Mouse (Mus musculus): Measurements from ENCODE around the gene Jag1.

Gene Jag1

GRCm38 (mm10) chr2:137098269-137099035 is 18.0 kb downstream of the Jag1 start:
- DNase-seq, result no peak

GRCm38 (mm10) chr2:137096981-137097460 is 19.4 kb downstream of the Jag1 start:
- no peak for DNase-seq

GRCm38 (mm10) chr2:137094301-137094700 is 22.1 kb downstream of the Jag1 start:
- no peak for DNase-seq

GRCm38 (mm10) chr2:137093298-137093630 is 23.2 kb downstream of the Jag1 start:
- DNase-seq, result no peak

- DNase-seq, result no peak
Measured at GRCm38 (mm10) chr2:137092523-137093297, 23.7 kb downstream of the Jag1 start.

DNA sequence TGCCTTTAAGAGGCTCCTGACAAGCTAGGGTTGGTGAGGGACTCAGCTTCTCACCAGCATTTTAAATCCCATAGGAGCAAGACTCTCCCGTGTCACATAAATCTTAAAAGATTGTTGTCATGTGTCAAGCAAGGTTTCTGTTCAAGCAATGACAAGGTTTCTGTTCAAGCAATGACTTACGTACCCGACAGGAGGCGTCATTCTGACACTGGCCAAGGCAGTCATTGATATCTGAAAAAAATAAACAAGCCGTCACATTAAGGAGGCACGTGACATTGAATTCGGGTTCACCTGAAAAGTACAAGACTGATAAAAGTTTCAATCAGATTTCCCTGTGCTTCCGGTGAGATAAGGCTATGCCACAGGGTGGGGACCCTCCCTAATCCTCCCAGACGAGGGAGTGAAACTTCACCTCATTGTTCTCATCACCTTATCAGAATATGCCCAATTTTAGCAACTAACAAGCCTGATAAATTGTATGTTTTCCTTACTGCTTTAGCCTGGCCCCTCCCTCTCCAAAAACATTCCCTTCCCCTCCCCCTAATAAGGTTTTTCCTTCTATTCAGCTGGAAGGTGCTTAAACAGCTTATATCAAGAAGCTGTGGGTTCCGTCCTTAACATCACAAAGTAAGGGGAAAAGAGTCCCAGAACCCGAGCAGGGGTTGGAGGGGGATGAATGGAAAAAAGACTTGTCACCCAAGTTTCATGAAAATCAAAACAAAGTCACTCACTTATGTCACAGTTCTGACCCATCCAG is 24.5 kb downstream of the Jag1 start:
- DNase-seq, result no peak

GRCm38 (mm10) chr2:137087705-137088104 is 28.7 kb downstream of the Jag1 start:
- DNase-seq, result no peak

DNA sequence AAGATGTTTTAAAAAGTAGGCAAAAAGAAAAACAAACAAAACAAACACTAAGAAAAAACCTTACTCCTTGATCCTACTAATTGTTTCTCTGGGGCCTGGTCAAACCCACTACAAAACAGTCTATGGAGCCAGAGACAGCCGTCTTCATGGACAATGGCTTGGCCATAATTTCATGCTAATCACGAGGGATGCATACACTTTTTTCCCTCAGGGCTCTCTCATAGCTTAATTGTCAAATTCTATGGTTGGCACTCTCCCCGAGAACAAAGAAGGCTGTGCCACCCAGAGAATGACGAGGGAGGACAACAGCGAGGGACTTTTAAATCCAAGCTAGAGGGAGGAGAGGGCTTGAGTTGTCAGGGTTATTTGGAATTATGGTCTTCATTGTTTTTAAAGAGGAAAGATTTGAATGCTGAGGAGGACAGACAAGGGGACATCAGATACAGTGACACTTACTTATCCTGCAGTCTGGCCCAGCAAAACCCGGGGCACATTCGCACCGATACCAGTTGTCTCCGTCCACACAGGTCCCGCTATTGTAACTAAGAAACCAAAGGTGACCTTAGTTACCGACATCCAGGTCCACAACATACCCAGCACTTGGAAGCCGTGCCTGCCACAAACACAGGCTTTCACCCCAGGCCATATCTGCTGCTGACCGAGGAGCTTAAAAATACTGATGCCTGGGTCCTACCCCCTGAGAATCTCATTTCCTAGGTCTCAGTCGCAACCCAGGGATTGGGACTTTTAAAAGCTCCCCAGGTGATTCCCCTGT is 29.6 kb downstream of the Jag1 start:
- DNase-seq, result no peak

DNA sequence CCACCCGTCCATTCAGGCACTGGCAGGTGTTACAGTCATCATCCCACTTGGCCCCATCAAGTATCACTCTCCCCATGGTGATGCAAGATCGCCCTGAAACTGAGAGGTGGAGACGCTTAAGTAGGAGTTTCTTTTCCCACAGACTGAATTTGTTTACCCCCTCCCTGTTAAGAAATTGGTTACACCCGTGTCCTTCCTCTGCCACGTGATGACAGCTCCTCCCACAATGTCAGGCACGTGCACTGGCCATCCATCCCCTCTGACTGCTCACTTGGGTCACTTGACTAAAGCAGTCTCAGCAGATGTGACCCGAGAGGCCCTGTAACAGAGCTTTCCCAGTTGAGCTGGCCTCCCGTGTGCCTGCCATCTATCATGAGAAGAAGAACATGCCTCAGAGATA is 31.2 kb downstream of the Jag1 start:
- DNase-seq, result no peak

DNA sequence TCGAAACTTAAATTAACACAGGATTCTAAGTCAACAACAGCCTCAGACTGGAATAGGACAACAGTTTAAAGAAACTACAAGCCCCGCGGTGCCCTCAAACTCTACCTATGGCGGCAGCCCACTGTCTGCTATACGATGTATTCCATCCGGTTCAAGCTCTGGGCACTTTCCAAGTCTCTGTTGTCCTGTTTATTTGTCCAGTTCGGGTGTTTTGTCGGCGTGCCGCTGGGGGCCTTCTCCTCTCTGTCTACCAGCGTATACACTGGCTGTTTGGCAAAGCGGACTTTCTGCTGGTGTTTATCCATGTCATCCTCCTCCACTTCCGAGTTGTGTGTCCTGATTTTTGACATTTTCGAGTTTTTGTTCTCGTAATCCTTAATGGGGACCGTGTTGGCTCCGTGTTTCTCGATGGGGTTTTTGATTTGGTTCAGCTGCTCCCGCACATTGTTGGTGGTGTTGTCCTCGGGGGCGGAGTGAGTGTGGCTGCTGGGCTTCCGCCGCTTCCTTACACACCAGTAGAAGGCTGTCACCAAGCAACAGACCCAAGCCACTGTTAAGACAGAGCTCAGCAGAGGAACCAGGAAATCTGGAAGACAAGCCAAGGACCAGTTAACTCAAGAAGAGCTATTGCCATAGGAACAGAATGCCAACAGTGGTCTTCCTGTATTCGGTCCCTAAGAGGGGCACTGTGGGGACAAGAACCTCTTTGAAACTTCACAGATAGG is 33.4 kb downstream of the Jag1 start:
- DNase-seq, result no peak

DNA sequence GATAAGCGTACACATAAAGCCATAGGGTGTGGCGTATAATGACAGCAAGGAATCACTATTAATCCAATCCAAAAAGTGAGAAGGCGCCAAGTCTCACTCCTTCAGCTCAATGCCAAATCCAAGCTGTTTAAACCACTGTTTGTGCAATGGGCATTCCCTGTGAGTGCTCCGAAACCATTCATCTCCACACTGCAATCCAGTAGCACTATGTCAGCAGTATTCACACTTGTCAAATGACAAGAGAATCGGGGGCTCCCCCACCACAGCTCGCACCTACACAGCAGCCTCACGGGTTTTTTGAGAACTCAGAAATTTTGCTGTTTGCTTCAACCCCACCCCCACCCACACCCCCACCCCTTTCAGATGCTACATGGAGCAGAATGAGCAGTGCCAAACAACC is 35.4 kb downstream of the Jag1 start:
- no peak for DNase-seq

DNA sequence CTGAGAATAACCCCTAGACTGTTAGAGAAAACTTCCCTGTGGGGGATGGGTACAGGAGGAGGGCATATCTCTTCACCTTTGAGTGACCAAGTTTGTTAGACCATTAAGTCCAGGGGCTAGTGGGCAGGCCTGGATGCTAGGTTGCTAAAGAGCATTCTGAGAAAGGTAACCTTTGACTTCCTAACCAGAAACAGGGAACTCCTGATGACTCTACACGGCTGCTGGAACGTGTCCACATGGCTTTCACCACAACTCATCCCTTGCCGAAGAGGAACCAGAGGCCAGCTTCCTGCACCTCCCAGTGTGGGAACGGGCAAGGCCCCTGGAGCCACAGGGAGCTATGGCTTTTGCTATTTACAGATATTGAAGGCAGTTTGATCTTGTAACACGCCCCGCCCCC is 36.0 kb downstream of the Jag1 start:
- DNase-seq, result no peak

- DNase-seq, result no peak
Measured at GRCm38 (mm10) chr2:137079721-137080320, 36.6 kb downstream of the Jag1 start.

GRCm38 (mm10) chr2:137078771-137079170 is 37.7 kb downstream of the Jag1 start:
- no peak for DNase-seq

GRCm38 (mm10) chr2:137074313-137074620 is 42.2 kb downstream of the Jag1 start:
- no peak for DNase-seq

- no peak for DNase-seq
Measured at GRCm38 (mm10) chr2:137073473-137074312, 42.8 kb downstream of the Jag1 start.

DNA sequence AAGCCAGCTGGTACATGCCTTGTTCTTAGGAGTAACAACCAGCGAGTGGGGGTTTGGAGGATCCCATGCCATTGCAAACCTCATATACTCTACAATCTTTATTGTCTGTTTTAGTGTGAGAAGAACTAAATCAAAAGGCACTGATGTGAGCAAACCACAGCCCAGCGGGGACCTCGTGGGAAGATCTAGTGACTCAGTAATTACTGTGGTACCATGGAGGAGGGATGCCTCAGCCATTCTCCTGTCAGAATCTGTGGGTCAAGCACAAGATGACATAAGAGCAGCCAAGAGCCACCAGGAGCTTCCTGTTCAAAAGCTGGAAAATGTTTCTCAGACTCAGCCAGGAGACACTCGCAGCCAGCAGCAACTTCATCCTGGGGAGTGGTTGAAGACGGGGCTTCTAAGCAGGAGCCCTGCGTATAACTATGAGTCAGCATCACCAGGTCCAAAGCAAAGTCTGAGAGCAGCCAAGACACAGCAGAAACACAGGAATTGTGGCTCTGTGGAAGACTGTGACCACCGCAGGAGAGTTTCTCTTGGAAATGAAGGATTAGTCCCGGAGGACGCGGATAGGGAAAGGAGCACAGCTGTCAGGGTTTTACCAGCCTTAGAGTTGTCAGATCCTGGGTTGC is 48.8 kb downstream of the Jag1 start:
- no peak for DNase-seq

DNA sequence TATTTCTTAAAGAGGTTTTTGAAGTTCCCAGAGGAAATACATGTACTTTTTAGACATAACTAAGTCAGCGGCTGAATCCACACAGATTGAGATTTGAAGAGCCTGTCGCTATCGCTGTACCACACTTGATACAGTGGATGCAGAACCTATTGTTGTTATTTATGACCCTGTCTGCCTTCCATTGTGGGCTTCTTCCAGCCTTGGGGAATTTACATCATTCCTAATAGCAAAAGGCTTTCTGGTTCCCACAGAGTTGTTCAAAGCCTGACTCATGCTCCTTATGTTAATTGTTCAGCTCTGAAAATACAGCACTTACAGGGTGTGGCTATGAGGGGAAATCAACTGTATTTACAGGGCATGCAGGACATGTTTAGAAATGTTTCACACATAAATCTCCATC is 51.9 kb downstream of the Jag1 start:
- DNase-seq, result no peak

DNA sequence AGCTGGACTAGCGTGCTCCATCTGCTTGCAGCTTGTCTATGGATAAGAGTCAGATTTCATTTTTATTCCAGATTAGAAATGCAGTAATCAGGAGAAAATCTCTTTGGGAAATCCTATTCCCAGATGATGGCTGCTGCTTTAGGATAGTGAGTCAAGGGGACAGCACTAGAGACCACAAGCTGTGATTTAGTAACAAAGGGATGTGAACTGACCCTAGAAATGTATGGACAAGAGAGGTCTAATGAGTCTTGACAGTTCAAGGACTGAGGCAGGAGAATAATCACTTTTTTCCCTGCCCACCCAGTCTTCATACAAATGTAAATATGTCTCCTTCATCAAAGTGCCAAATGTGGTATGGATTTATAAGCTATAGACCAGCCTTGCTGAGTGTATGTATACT is 52.6 kb downstream of the Jag1 start:
- DNase-seq, result no peak

GRCm38 (mm10) chr2:137049906-137050305 is 66.5 kb downstream of the Jag1 start:
- no peak for DNase-seq

All from thymus, postnatal 36 days (tissue).